Mouse (Mus musculus) bone marrow, adult 2 months (tissue): Measurements from ENCODE around the gene Tuba3a.

Source experiments
- CTCF ChIP-seq: fragments of 200-500 bp; IDR thresholded peaks from 2 replicates; pipeline ENCODE4 v1.5.1; 2011; ENCODE audit warnings: low read length, control low read depth; ENCODE audit not compliant: control insufficient read depth, insufficient read depth
- POLR2A ChIP-seq: fragments of 200-500 bp; IDR thresholded peaks from 2 replicates; pipeline ENCODE4 v1.6.1; 2011; ENCODE audit warnings: low read depth, mild to moderate bottlenecking, control low read depth, low read length, borderline replicate concordance; ENCODE audit not compliant: control insufficient read depth

GRCm38 (mm10) chr6:125305465-125305864 lies 19.6 kb upstream of the Tuba3a start:
- TF ChIP-seq POLR2A (no peak), CTCF (no peak)
